Mouse (Mus musculus): Measurements from ENCODE around the gene Xpa. TPM values are rescaled to one million over a fixed set of nuclear protein-coding genes. Genes with fewer than 3 reads are reported as not detected.
"Not testable (repeated sequence)": the region's sequence is repeated elsewhere in the genome, so short reads cannot be mapped to it uniquely, and the experiment has no call there.

Xpa gene
- polyA plus RNA-seq, 1 experiment from 2014 or later = 18.9 TPM

- ATAC-seq (replicated peaks; ENCODE audit: low FRiP score) = no peak
- 50% methylated on average over 6 of the region's 6 CpGs for WGBS
These were observed 402 bp upstream of the Xpa start for GRCm38 (mm10) chr4:46196513-46196912.

GRCm38 (mm10) chr4:46192011-46192410, 4.1 kb downstream of the Xpa start:
- not testable (repeated sequence) for H3K4me2 ChIP-seq; DNase-seq (ENCODE audit: low spot score)

More at GRCm38 (mm10) chr4:46196513-46196912, 402 bp upstream of the Xpa start:
- Histone ChIP-seq H3K9ac (ENCODE audit: low read depth, low read length) (peak overlapping the region; percentile 63), H3K36me3 (ENCODE audit: control insufficient read depth, insufficient read depth, low read length) (no peaks in the 10 kb centered on the region; the same call in 1 of the 2 replicates), H3K4me1 (replicated peaks; ENCODE audit: control insufficient read depth, insufficient read depth, low read length) (peaks cover 7% of the 10 kb centered on the region; the same call in 1 of the 2 replicates), H3K4me3 (ENCODE audit: low read depth, low read length) (peak overlapping the region; percentile 83), H3K27ac (ENCODE audit: low read depth, low read length) (0 out of 2 replicates have a peak overlapping the region, but pooled peaks have one; percentile 5), H3K27me3 (replicated peaks; ENCODE audit: control insufficient read depth, insufficient read depth, low read length) (peaks cover 8% of the 10 kb centered on the region), H3K9me3 (ENCODE audit: control insufficient read depth, low read length) (no peaks in the 10 kb centered on the region), H3K4me2 (peak overlapping the region; percentile 89)
- DNase-seq (ENCODE audit: low spot score) = no peak

GRCm38 (mm10) chr4:46186466-46186865, 9.6 kb downstream of the Xpa start:
- Histone ChIP-seq H3K27ac (ENCODE audit: low read depth, low read length) (no peak overlapping the region), H3K9me3 (ENCODE audit: control insufficient read depth, low read length) (no peaks in the 10 kb centered on the region), H3K36me3 (ENCODE audit: control insufficient read depth, insufficient read depth, low read length) (peaks cover 8% of the 10 kb centered on the region; the same call in 1 of the 2 replicates), H3K9ac (ENCODE audit: low read depth, low read length) (no peak overlapping the region), H3K4me1 (replicated peaks; ENCODE audit: control insufficient read depth, insufficient read depth, low read length) (no peaks in the 10 kb centered on the region), H3K4me3 (ENCODE audit: low read depth, low read length) (no peak overlapping the region), H3K27me3 (replicated peaks; ENCODE audit: control insufficient read depth, insufficient read depth, low read length) (no peaks in the 10 kb centered on the region), H3K4me2 (no peak overlapping the region)
- no peak for ATAC-seq (replicated peaks; ENCODE audit: low FRiP score)
- no peak for DNase-seq (ENCODE audit: low spot score)
- 73% methylated on average over 3 of the region's 3 CpGs for WGBS

More at GRCm38 (mm10) chr4:46192011-46192410, 4.1 kb downstream of the Xpa start:
- H3K27ac ChIP-seq (ENCODE audit: low read depth, low read length); H3K27me3 ChIP-seq (replicated peaks; ENCODE audit: control insufficient read depth, insufficient read depth, low read length); H3K4me3 ChIP-seq (ENCODE audit: low read depth, low read length); H3K4me1 ChIP-seq (replicated peaks; ENCODE audit: control insufficient read depth, insufficient read depth, low read length); H3K36me3 ChIP-seq (ENCODE audit: control insufficient read depth, insufficient read depth, low read length); ATAC-seq (replicated peaks; ENCODE audit: low FRiP score); H3K9ac ChIP-seq (ENCODE audit: low read depth, low read length); H3K9me3 ChIP-seq (ENCODE audit: control insufficient read depth, low read length): not testable (repeated sequence)

- peaks cover 8% of the 10 kb centered on the region; the same call in 1 of the 2 replicates for H3K36me3 ChIP-seq (ENCODE audit: control insufficient read depth, insufficient read depth, low read length)
These were observed 10.2 kb downstream of the Xpa start for GRCm38 (mm10) chr4:46185890-46186289.

GRCm38 (mm10) chr4:46185423-46185822, 10.7 kb downstream of the Xpa start:
- Histone ChIP-seq H3K4me1 (replicated peaks; ENCODE audit: control insufficient read depth, insufficient read depth, low read length) (no peaks in the 10 kb centered on the region), H3K4me2 (no peak overlapping the region), H3K9ac (ENCODE audit: low read depth, low read length) (no peak overlapping the region), H3K27ac (ENCODE audit: low read depth, low read length) (no peak overlapping the region), H3K9me3 (ENCODE audit: control insufficient read depth, low read length) (no peaks in the 10 kb centered on the region), H3K27me3 (replicated peaks; ENCODE audit: control insufficient read depth, insufficient read depth, low read length) (no peaks in the 10 kb centered on the region), H3K4me3 (ENCODE audit: low read depth, low read length) (no peak overlapping the region), H3K36me3 (ENCODE audit: control insufficient read depth, insufficient read depth, low read length) (peaks cover 8% of the 10 kb centered on the region; the same call in 1 of the 2 replicates)
- no peak for DNase-seq (ENCODE audit: low spot score)
- ATAC-seq (replicated peaks; ENCODE audit: low FRiP score) = no peak
- WGBS = 82% methylated on average over 8 of the region's 8 CpGs

More at GRCm38 (mm10) chr4:46185890-46186289, 10.2 kb downstream of the Xpa start:
- Histone ChIP-seq H3K4me2 (no peak overlapping the region), H3K9me3 (ENCODE audit: control insufficient read depth, low read length) (no peaks in the 10 kb centered on the region), H3K9ac (ENCODE audit: low read depth, low read length) (no peak overlapping the region), H3K4me1 (replicated peaks; ENCODE audit: control insufficient read depth, insufficient read depth, low read length) (no peaks in the 10 kb centered on the region), H3K27ac (ENCODE audit: low read depth, low read length) (no peak overlapping the region), H3K4me3 (ENCODE audit: low read depth, low read length) (no peak overlapping the region), H3K27me3 (replicated peaks; ENCODE audit: control insufficient read depth, insufficient read depth, low read length) (no peaks in the 10 kb centered on the region)
- DNase-seq (ENCODE audit: low spot score) = no peak
- no peak for ATAC-seq (replicated peaks; ENCODE audit: low FRiP score)
- WGBS = 80% methylated on average over 9 of the region's 9 CpGs

- DNase-seq (ENCODE audit: low spot score) = no peak
- no peak for ATAC-seq (replicated peaks; ENCODE audit: low FRiP score)
- H3K4me1 ChIP-seq (replicated peaks; ENCODE audit: control insufficient read depth, insufficient read depth, low read length) = no peaks in the 10 kb centered on the region
- H3K9me3 ChIP-seq (ENCODE audit: control insufficient read depth, low read length) = no peaks in the 10 kb centered on the region
- H3K4me3 ChIP-seq (ENCODE audit: low read depth, low read length) = no peak overlapping the region
- H3K27me3 ChIP-seq (replicated peaks; ENCODE audit: control insufficient read depth, insufficient read depth, low read length) = no peaks in the 10 kb centered on the region
- no peak overlapping the region for H3K27ac ChIP-seq (ENCODE audit: low read depth, low read length)
- H3K36me3 ChIP-seq (ENCODE audit: control insufficient read depth, insufficient read depth, low read length) = peaks cover 10% of the 10 kb centered on the region; the same call in 1 of the 2 replicates
- 89% methylated on average over 7 of the region's 7 CpGs for WGBS
- H3K4me2 ChIP-seq = no peak overlapping the region
- no peak overlapping the region for H3K9ac ChIP-seq (ENCODE audit: low read depth, low read length)
These were observed 13.9 kb downstream of the Xpa start for GRCm38 (mm10) chr4:46182181-46182580.

- DNase-seq (ENCODE audit: low spot score) = no peak
- 75% methylated on average over 6 of the region's 6 CpGs for WGBS
- H3K9me3 ChIP-seq (ENCODE audit: control insufficient read depth, low read length) = no peaks in the 10 kb centered on the region
- ATAC-seq (replicated peaks; ENCODE audit: low FRiP score) = no peak
- no peak overlapping the region for H3K4me2 ChIP-seq
- H3K4me3 ChIP-seq (ENCODE audit: low read depth, low read length) = no peak overlapping the region
- H3K27me3 ChIP-seq (replicated peaks; ENCODE audit: control insufficient read depth, insufficient read depth, low read length) = no peaks in the 10 kb centered on the region
- H3K4me1 ChIP-seq (replicated peaks; ENCODE audit: control insufficient read depth, insufficient read depth, low read length) = no peaks in the 10 kb centered on the region
- H3K36me3 ChIP-seq (ENCODE audit: control insufficient read depth, insufficient read depth, low read length) = peaks cover 14% of the 10 kb centered on the region; the same call in 1 of the 2 replicates
- no peak overlapping the region for H3K9ac ChIP-seq (ENCODE audit: low read depth, low read length)
- no peak overlapping the region for H3K27ac ChIP-seq (ENCODE audit: low read depth, low read length)
These were observed 14.9 kb downstream of the Xpa start for GRCm38 (mm10) chr4:46181168-46181567.

GRCm38 (mm10) chr4:46177496-46177895, 18.6 kb downstream of the Xpa start:
- no peak overlapping the region for H3K27ac ChIP-seq (ENCODE audit: low read depth, low read length)
- H3K9me3 ChIP-seq (ENCODE audit: control insufficient read depth, low read length) = no peaks in the 10 kb centered on the region
- ATAC-seq (replicated peaks; ENCODE audit: low FRiP score) = no peak
- H3K9ac ChIP-seq (ENCODE audit: low read depth, low read length) = no peak overlapping the region
- no peaks in the 10 kb centered on the region for H3K27me3 ChIP-seq (replicated peaks; ENCODE audit: control insufficient read depth, insufficient read depth, low read length)
- DNase-seq (ENCODE audit: low spot score) = no peak
- H3K4me3 ChIP-seq (ENCODE audit: low read depth, low read length) = no peak overlapping the region
- 80% methylated on average over 7 of the region's 7 CpGs for WGBS
- peaks cover 27% of the 10 kb centered on the region for H3K36me3 ChIP-seq (ENCODE audit: control insufficient read depth, insufficient read depth, low read length)
- H3K4me2 ChIP-seq = no peak overlapping the region
- H3K4me1 ChIP-seq (replicated peaks; ENCODE audit: control insufficient read depth, insufficient read depth, low read length) = no peaks in the 10 kb centered on the region

- ATAC-seq (replicated peaks; ENCODE audit: low FRiP score) (no peak), DNase-seq (ENCODE audit: low spot score) (no peak)
- H3K27me3 ChIP-seq (replicated peaks; ENCODE audit: control insufficient read depth, insufficient read depth, low read length) = no peaks in the 10 kb centered on the region
- H3K9me3 ChIP-seq (ENCODE audit: control insufficient read depth, low read length) = no peaks in the 10 kb centered on the region
- no peak overlapping the region for H3K4me3 ChIP-seq (ENCODE audit: low read depth, low read length)
- H3K9ac ChIP-seq (ENCODE audit: low read depth, low read length) = no peak overlapping the region
- H3K36me3 ChIP-seq (ENCODE audit: control insufficient read depth, insufficient read depth, low read length) = peaks cover 31% of the 10 kb centered on the region
- H3K4me1 ChIP-seq (replicated peaks; ENCODE audit: control insufficient read depth, insufficient read depth, low read length) = no peaks in the 10 kb centered on the region
- H3K4me2 ChIP-seq = no peak overlapping the region
- 88% methylated on average over 5 of the region's 5 CpGs for WGBS
- H3K27ac ChIP-seq (ENCODE audit: low read depth, low read length) = no peak overlapping the region
These were observed 19.1 kb downstream of the Xpa start for GRCm38 (mm10) chr4:46177018-46177417.
